Mouse (Mus musculus): ENCODE measurements at regions not wholly inside any gene's neighbourhood (a gene's known extent, or its start where the extent isn't known, plus 50 kb on each side); places are given as distances from the start of the nearest gene placed in this dataset.
"Not testable (repeated sequence)": the region's sequence is repeated elsewhere in the genome, so short reads cannot be mapped to it uniquely, and the experiment has no call there.

DNA sequence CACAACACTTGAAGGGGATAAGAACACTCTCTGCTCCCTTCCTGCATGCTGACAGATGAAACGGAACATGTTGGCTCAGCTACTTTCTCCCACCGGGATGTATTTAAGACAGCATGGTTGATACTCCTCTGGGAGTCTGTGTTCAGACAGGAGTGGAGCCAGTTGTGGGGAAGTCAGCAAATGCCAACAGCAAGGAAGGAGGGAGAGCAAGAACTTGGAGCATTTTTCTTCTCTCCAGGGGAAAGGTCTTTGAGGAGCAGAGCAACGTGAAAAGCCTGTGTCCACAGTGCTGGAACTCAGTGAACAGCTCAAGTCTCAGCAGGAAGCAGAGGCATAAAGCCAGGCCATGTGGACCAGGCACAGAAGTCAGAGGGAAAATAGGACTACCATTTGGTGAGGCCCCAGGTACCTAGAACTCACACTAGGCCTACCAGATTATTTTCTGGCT, 188.8 kb upstream of the Dmac1 start:
- intact Hi-C loops (cut with DNase I), result no loop called here
- peak; percentile 2 to 6 for DNase-seq (ENCODE audit: low spot score in 2 of 2)

DNA sequence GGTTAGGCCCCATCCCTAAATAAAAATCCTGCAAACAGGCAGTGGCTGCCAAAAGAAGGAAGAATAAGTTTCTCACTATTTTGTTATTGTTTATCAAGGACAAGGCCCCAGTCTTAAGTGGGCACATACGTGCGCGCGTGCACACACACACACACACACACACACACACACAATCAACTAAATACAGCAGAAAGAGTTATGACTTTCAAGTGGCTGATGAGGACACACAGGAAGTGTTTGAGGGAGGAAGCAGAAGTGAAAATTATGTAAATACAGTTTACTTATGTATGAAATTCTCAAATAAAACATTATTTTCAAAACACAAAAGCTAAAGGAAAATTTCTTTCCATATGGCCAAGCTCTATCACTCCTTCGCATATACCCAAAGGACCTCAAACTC, 185.5 kb upstream of the Dmac1 start:
- intact Hi-C loops (cut with DNase I), result no loop called here
- DNase-seq (ENCODE audit: low spot score in 2 of 2), result no peak

- intact Hi-C loops (cut with DNase I), result no loop called here
- DNase-seq (ENCODE audit: low spot score in 2 of 2), result no peak
Observed at GRCm38 (mm10) chr4:75449478-75449877, 171.4 kb upstream of the Dmac1 start.

DNA sequence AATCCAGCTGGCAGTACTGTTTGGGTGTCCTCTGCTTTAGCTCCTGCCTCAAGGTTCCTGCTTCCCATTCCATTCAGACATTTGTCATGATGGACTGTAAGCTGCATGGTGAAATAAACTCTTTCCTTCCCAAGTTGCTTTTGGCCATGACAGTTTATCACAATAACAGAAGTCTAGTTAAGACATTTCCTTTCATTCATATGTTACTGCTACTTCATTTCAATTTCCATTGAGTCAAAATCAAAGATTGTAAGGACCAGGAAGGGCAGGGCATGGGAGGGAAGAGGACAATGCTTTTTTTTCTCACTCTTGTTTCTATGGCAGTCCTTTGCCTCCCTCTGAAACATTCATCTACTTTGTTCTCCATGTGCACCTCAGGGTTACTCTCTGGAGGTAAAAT, 145.2 kb upstream of the Dmac1 start:
- intact Hi-C loops (cut with DNase I), result no loop called here

DNA sequence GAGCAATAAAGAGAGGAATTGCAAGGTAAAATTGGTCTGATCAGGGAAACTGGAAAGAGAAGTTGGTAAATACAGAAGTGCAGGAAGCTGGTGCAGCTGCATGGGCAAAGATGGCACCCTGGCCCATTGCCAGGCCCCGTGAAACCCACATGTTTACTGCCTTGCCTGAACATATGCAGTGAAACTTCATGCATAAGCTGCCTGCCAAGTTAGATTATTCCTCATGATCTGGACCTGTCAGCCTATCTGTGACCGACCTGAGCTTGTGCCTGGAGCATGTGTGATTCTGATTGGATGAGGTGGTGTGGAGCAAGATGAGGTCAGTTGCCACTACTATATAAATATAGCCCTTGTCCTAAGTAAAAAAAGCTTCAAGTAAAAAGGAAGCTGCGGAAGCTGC, 122.6 kb upstream of the Dmac1 start:
- DNase-seq (ENCODE audit: low spot score in 2 of 2); intact Hi-C loops (cut with DNase I): not testable (repeated sequence)

More for the DNA sequence above, 145.2 kb upstream of the Dmac1 start:
- DNase-seq (ENCODE audit: low spot score in 2 of 2), result no peak

DNA sequence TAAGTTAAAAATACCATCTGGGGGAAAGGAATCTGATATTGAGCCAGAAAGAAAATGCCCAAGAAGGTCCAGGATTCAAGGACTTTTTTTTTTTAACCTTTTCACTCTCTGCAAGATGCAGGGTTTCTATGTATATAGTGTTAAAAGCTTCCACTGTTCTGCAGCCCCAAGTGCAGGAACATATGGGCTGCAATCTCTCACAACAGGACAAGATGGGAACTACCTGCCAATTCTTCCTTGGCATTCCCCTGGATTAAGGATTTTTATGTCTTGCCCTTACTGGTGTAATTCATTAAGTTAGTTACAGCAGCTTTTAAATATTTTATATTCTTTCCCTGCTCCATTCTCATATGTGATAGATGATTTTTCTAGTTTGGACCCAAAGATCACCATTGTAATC, 116.9 kb upstream of the Dmac1 start:
- intact Hi-C loops (cut with DNase I), result no loop called here
- no peak for DNase-seq (ENCODE audit: low spot score in 2 of 2)

- intact Hi-C loops (cut with DNase I), result no loop called here
- DNase-seq (ENCODE audit: low spot score in 2 of 2), result no peak
Observed at GRCm38 (mm10) chr4:75394264-75394663, 116.2 kb upstream of the Dmac1 start.

DNA sequence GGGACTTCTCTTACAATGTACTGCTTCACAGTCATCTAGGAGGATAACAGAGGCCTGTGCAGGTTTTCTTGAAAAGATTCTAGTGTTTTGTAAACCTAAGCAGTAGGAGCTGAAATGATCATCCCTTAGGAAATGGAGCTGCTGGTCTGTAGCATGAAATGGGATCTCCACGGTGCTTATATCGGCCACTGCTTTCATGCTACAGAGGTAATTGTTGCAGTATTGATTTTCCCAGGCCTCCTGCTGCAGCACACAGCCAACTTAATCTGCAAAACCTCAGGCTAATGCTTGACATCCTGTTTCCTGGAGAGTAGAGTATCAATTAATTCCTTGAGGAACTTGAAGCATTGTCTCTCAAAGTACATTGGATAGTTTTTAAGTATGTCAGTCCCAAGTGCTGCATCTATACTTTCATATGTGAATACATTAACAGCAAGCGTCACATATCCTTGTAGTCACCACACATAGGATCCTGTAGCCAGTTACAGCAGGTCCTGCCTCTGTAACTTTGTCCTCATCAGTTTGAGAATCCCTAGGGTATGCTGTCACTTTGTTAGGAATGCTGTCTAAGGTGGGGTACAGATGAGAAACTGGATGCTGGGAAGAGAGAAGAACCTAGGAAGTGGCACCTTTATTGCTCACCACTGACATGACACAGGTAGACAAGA, 108.3 kb upstream of the Dmac1 start:
- DNase-seq (ENCODE audit: low spot score in 2 of 2), result no peak
- intact Hi-C loops (cut with DNase I), result no loop called here

DNA sequence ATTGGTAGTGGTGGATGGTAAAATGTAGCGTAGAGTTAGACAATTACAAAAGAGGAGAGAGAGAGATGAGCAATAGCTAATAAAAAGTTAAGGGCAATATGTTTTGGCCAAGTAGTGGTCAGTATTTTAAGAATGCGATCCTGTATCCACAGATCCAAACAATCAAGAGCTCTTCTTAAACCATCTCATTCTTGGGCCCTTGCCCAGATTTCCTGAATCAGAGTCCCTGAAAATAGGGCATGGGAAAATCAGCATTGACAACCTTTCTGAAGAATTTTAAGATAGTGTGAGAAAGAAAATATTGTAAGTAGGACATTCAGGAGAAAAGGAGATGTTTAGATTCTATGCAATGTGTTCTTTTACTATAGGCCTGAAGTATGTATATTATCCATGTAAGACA, 81.4 kb upstream of the Dmac1 start:
- intact Hi-C loops (cut with DNase I), result no loop called here

DNA sequence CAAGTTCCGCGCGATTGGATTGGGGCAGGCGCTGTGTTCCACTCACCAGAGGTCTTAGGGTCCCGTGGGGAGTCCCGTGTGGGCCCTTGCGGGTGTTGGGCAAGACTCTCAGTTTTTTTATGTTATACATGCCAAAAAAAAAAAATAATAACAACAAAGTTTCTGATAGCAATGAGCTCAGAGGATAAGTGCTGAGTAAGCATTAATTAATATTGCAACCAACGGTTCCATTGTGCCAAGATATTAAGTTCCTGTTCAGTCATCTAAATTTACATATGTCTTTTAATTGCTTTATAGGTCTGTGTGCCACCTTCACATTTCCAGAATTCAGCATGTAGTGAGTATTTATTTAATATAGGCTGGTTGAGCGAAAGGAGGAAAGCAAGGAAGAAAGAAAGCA, 77.5 kb upstream of the Dmac1 start:
- no peak for DNase-seq (ENCODE audit: low spot score in 2 of 2)
- intact Hi-C loops (cut with DNase I), result no loop called here

More for the DNA sequence above, 81.4 kb upstream of the Dmac1 start:
- DNase-seq (ENCODE audit: low spot score in 2 of 2), result peak; percentile 1 to 4

- DNase-seq (ENCODE audit: low spot score in 2 of 2), result no peak
- intact Hi-C loops (cut with DNase I), result no loop called here
Observed at GRCm38 (mm10) chr4:75334496-75334895, 56.4 kb upstream of the Dmac1 start.

GRCm38 (mm10) chr4:75332791-75333190, 54.7 kb upstream of the Dmac1 start:
- no peak for DNase-seq (ENCODE audit: low spot score in 2 of 2)
- intact Hi-C loops (cut with DNase I), result no loop called here

DNA sequence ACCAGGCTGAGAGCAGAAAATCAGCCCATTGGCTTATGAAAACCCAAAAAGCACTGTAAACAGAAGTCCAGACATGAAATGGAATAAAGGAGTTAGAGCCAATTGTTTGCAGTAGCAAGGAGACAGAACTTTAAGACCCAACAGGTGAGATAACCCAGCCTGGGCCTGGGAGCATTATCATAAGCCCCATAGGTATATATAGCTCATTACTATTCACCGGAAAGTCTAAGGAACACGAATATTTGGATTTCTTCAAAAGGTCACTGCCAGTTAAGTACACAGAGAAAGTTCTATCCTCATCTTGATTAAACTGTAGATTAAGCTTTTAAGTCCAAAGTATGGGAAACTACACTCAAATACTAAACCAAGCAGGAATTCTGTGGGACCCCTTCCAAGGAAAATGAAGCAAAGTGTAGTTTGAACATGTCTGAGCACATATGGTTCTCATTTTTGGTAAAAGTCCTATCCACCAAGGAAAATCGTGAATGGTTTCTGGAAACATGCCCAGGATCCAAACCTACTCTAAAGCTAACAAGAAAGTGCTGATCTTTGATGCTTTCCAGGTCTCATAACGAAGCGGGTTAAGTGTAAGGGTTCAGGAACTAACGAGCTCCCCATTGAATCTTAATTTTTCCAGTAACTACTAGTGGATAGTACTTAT, 51.5 kb upstream of the Dmac1 start:
- DNase-seq (ENCODE audit: low spot score in 2 of 2), result peak in 1 of 2 experiments; percentile 5
- intact Hi-C loops (cut with DNase I), result no loop called here
